Mouse (Mus musculus): ENCODE measurements around the gene Fam20c. TPM values are rescaled to one million over a fixed set of nuclear protein-coding genes. Genes with fewer than 3 reads are reported as not detected.

Gene Fam20c
- polyA plus RNA-seq, 1 experiment = 28.8 TPM

Other genes starting within 250 kb of the Fam20c start
- gene 1700123K08Rik, start 189.8 kb upstream of the Fam20c start, polyA plus RNA-seq (2012; rRNA removed) = not detected in 2 replicates
- 7.4 and 7.8 TPM in 2 replicates for gene Zfp68, start 134.8 kb upstream of the Fam20c start, polyA plus RNA-seq (2012; rRNA removed)
- gene A430033K04Rik, start 131.7 kb upstream of the Fam20c start, polyA plus RNA-seq (2012; rRNA removed) = 3.1 and 3.6 TPM in 2 replicates
- not detected in 2 replicates for gene Gm5294, start 65.6 kb downstream of the Fam20c start, polyA plus RNA-seq (2012; rRNA removed)
- gene Pdgfa, start 242.9 kb downstream of the Fam20c start, polyA plus RNA-seq (2012; rRNA removed) = 14.6 and 23.9 TPM in 2 replicates